Mouse (Mus musculus) liver, embryonic 16.5 days (tissue): ENCODE measurements at regions not wholly inside any gene's neighbourhood (a gene's known extent, or its start where the extent isn't known, plus 50 kb on each side); places are given as distances from the start of the nearest gene placed in this dataset.

Experiments
- ATAC-seq: fragments of 200-750 bp; cut with Nextera tagmentation; 2 replicates; pipeline ENCODE4 v1.8.0; 2017; ENCODE audit warnings: low read depth, mild to moderate bottlenecking, moderate number of reproducible peaks, moderate library complexity
- H3K27ac ChIP-seq: fragments of 300-500 bp; sonication (generic); 2 replicates; pipeline ENCODE4 v1.5.1; 2014; ENCODE audit warnings: mild to moderate bottlenecking, low read length
- H3K27me3 ChIP-seq: fragments of 300-500 bp; sonication (generic); 2 replicates; pipeline ENCODE4 v1.6.1; 2014; ENCODE audit warnings: low read depth, low read length, mixed read lengths; ENCODE audit not compliant: control insufficient read depth, insufficient read depth
- H3K36me3 ChIP-seq: fragments of 300-500 bp; sonication (generic); 2 replicates; pipeline ENCODE4 v1.6.1; 2014; ENCODE audit warnings: mild to moderate bottlenecking; ENCODE audit not compliant: control insufficient read depth, insufficient read depth
- H3K4me1 ChIP-seq: fragments of 300-500 bp; sonication (generic); 2 replicates; pipeline ENCODE4 v1.6.1; 2014; ENCODE audit warnings: low read depth, low read length, mixed read lengths; ENCODE audit not compliant: control insufficient read depth
- H3K4me2 ChIP-seq: fragments of 300-500 bp; sonication (generic); 2 replicates; pipeline ENCODE4 v1.6.1; 2014; ENCODE audit warnings: low read depth, low read length, mixed read lengths
- H3K4me3 ChIP-seq: fragments of 300-500 bp; sonication (generic); 2 replicates; pipeline ENCODE4 v1.5.1; 2014; ENCODE audit warnings: low read depth, mild to moderate bottlenecking, low read length
- H3K9ac ChIP-seq: fragments of 300-500 bp; sonication (generic); 2 replicates; pipeline ENCODE4 v1.6.1; 2014; ENCODE audit warnings: low read depth, low read length
- H3K9me3 ChIP-seq: fragments of 300-500 bp; sonication (generic); replicated peaks from 2 replicates; pipeline ENCODE4 v1.6.1; 2016; ENCODE audit warnings: low read length; ENCODE audit not compliant: control insufficient read depth
- WGBS: fragments of 180-500 bp; shearing (Covaris S2); extraction: QIAGEN DNeasy Blood & Tissue Kit; methylation state at CpG from one replicate; pipeline ENCODE4 v1.1.7; 2014; ENCODE audit not compliant: insufficient replicate concordance; 5-methylcytosine and 5-hydroxymethylcytosine counted together

GRCm38 (mm10) chr2:179336235-179336634 is 106.0 kb upstream of the Cdh4 start:
- Histone ChIP-seq H3K4me2 (no peak overlapping the region), H3K9me3 (no peaks in the 10 kb centered on the region), H3K4me3 (no peak overlapping the region), H3K36me3 (no peaks in the 10 kb centered on the region), H3K27me3 (no peaks in the 10 kb centered on the region), H3K4me1 (no peaks in the 10 kb centered on the region), H3K27ac (no peak overlapping the region), H3K9ac (no peak overlapping the region)
- 17% methylated on average over 1 of the region's 1 CpGs for WGBS
- ATAC-seq = no peak

- Histone ChIP-seq H3K27ac (no peak overlapping the region), H3K4me3 (no peak overlapping the region), H3K27me3 (no peaks in the 10 kb centered on the region), H3K9ac (no peak overlapping the region), H3K4me1 (no peaks in the 10 kb centered on the region), H3K36me3 (no peaks in the 10 kb centered on the region), H3K4me2 (no peak overlapping the region), H3K9me3 (0 out of 2 replicates have a peak, but pooled peaks cover 2% of the 10 kb centered on the region)
- WGBS = 27% methylated on average over 3 of the region's 3 CpGs
- ATAC-seq = no peak
Measured at GRCm38 (mm10) chr2:179352676-179353075, 89.6 kb upstream of the Cdh4 start.

- Histone ChIP-seq H3K27me3 (no peaks in the 10 kb centered on the region), H3K9me3 (no peaks in the 10 kb centered on the region), H3K4me3 (no peak overlapping the region), H3K36me3 (no peaks in the 10 kb centered on the region), H3K4me1 (no peaks in the 10 kb centered on the region), H3K27ac (no peak overlapping the region), H3K4me2 (no peak overlapping the region), H3K9ac (no peak overlapping the region)
- no peak for ATAC-seq
- 63% methylated on average over 5 of the region's 5 CpGs for WGBS
Measured at GRCm38 (mm10) chr2:179354866-179355265, 87.4 kb upstream of the Cdh4 start.

- Histone ChIP-seq H3K9me3 (no peaks in the 10 kb centered on the region), H3K27ac (no peak overlapping the region), H3K36me3 (no peaks in the 10 kb centered on the region), H3K4me1 (no peaks in the 10 kb centered on the region), H3K4me2 (no peak overlapping the region), H3K4me3 (no peak overlapping the region), H3K27me3 (no peaks in the 10 kb centered on the region), H3K9ac (no peak overlapping the region)
- 60% methylated on average over 14 of the region's 14 CpGs for WGBS
- no peak for ATAC-seq
Measured at GRCm38 (mm10) chr2:179370882-179371546, 71.2 kb upstream of the Cdh4 start.

- no peaks in the 10 kb centered on the region for H3K4me1 ChIP-seq
- no peaks in the 10 kb centered on the region for H3K36me3 ChIP-seq
- H3K4me3 ChIP-seq = no peak overlapping the region
- 49% methylated on average over 7 of the region's 7 CpGs for WGBS
- H3K9ac ChIP-seq = no peak overlapping the region
- H3K27ac ChIP-seq = no peak overlapping the region
- no peaks in the 10 kb centered on the region for H3K27me3 ChIP-seq
- no peaks in the 10 kb centered on the region for H3K9me3 ChIP-seq
- ATAC-seq = no peak
- no peak overlapping the region for H3K4me2 ChIP-seq
Measured at GRCm38 (mm10) chr2:179371553-179371952, 70.7 kb upstream of the Cdh4 start.

- Histone ChIP-seq H3K27me3 (no peaks in the 10 kb centered on the region), H3K27ac (no peak overlapping the region), H3K4me3 (no peak overlapping the region), H3K4me2 (no peak overlapping the region), H3K9me3 (no peaks in the 10 kb centered on the region; the same call in 1 of the 2 replicates), H3K9ac (no peak overlapping the region), H3K4me1 (no peaks in the 10 kb centered on the region), H3K36me3 (no peaks in the 10 kb centered on the region)
- WGBS = 58% methylated on average over 11 of the region's 11 CpGs
- ATAC-seq = no peak
Measured at GRCm38 (mm10) chr2:179379691-179380443, 62.4 kb upstream of the Cdh4 start.

GRCm38 (mm10) chr2:179380444-179380705 is 61.9 kb upstream of the Cdh4 start:
- H3K36me3 ChIP-seq = no peaks in the 10 kb centered on the region
- no peak overlapping the region for H3K4me2 ChIP-seq
- WGBS = 55% methylated on average over 4 of the region's 4 CpGs
- no peaks in the 10 kb centered on the region for H3K4me1 ChIP-seq
- no peak overlapping the region for H3K9ac ChIP-seq
- no peaks in the 10 kb centered on the region for H3K27me3 ChIP-seq
- no peak for ATAC-seq
- H3K9me3 ChIP-seq = no peaks in the 10 kb centered on the region; the same call in 1 of the 2 replicates
- no peak overlapping the region for H3K4me3 ChIP-seq
- no peak overlapping the region for H3K27ac ChIP-seq

- Histone ChIP-seq H3K9ac (no peak overlapping the region), H3K36me3 (no peaks in the 10 kb centered on the region), H3K27me3 (no peaks in the 10 kb centered on the region), H3K4me2 (no peak overlapping the region), H3K4me3 (no peak overlapping the region), H3K9me3 (no peaks in the 10 kb centered on the region; the same call in 1 of the 2 replicates), H3K4me1 (no peaks in the 10 kb centered on the region), H3K27ac (no peak overlapping the region)
- no peak for ATAC-seq
- WGBS = 67% methylated on average over 3 of the region's 3 CpGs
Measured at GRCm38 (mm10) chr2:179381916-179382315, 60.3 kb upstream of the Cdh4 start.

- no peak overlapping the region for H3K9ac ChIP-seq
- H3K27ac ChIP-seq = no peak overlapping the region
- 63% methylated on average over 9 of the region's 9 CpGs for WGBS
- no peaks in the 10 kb centered on the region for H3K27me3 ChIP-seq
- no peaks in the 10 kb centered on the region; the same call in 1 of the 2 replicates for H3K9me3 ChIP-seq
- H3K4me3 ChIP-seq = no peak overlapping the region
- no peak overlapping the region for H3K4me2 ChIP-seq
- peak; percentile 21; the same call in 1 of the 2 replicates for ATAC-seq
- H3K4me1 ChIP-seq = no peaks in the 10 kb centered on the region
- H3K36me3 ChIP-seq = no peaks in the 10 kb centered on the region
Measured at GRCm38 (mm10) chr2:179382594-179382993, 59.6 kb upstream of the Cdh4 start.
